Mouse (Mus musculus) limb, embryonic 14.5 days (tissue): ENCODE data around the gene Ppil6. TPM values are rescaled to one million over a fixed set of nuclear protein-coding genes. Genes with fewer than 3 reads are reported as not detected.
A peak's percentile ranks its signal among the peaks of the same experiment; 100 is the strongest.
"Not testable (repeated sequence)": the region's sequence is repeated elsewhere in the genome, so short reads cannot be mapped to it uniquely, and the experiment has no call there.

ENCODE experiments used
- ATAC-seq: fragments of 200-750 bp; cut with Nextera tagmentation; 2 replicates; pipeline ENCODE4 v1.8.0; 2017; ENCODE audit warnings: low read depth, moderate number of reproducible peaks, moderate TSS enrichment; ENCODE audit not compliant: low FRiP score
- DNase-seq: peaks from one replicate; pipeline ENCODE4 v3.0.0-alpha.2; 2015; ENCODE audit warnings: low spot score
- H3K27ac ChIP-seq: fragments of 300-500 bp; sonication (generic); replicated peaks from 2 replicates; pipeline ENCODE4 v1.5.1; 2014; ENCODE audit warnings: low read depth, mild to moderate bottlenecking, low read length, moderate library complexity, mixed read lengths
- H3K27me3 ChIP-seq: fragments of 300-500 bp; sonication (generic); 2 replicates; pipeline ENCODE4 v1.6.1; 2014; ENCODE audit warnings: low read length, mixed read lengths; ENCODE audit not compliant: control insufficient read depth, insufficient read depth
- H3K36me3 ChIP-seq: fragments of 300-500 bp; sonication (generic); 2 replicates; pipeline ENCODE4 v1.6.1; 2014; ENCODE audit warnings: mild to moderate bottlenecking, low read length, moderate library complexity, mixed read lengths; ENCODE audit not compliant: control insufficient read depth, insufficient read depth
- H3K4me1 ChIP-seq: fragments of 300-500 bp; sonication (generic); 2 replicates; pipeline ENCODE4 v1.6.1; 2014; ENCODE audit warnings: antibody characterized with exemption, low read length, mixed read lengths; ENCODE audit not compliant: control insufficient read depth, insufficient read depth
- H3K4me2 ChIP-seq: fragments of 300-500 bp; sonication (generic); replicated peaks from 2 replicates; pipeline ENCODE4 v1.6.1; 2014; ENCODE audit warnings: low read depth, mild to moderate bottlenecking, low read length, moderate library complexity; ENCODE audit not compliant: severe bottlenecking
- H3K4me3 ChIP-seq: fragments of 300-500 bp; sonication (generic); replicated peaks from 2 replicates; pipeline ENCODE4 v1.5.1; 2014; ENCODE audit warnings: low read length
- H3K9ac ChIP-seq: fragments of 300-500 bp; sonication (generic); 2 replicates; pipeline ENCODE4 v1.6.1; 2014; ENCODE audit warnings: mild to moderate bottlenecking, low read depth, low read length, moderate library complexity; ENCODE audit not compliant: severe bottlenecking
- H3K9me3 ChIP-seq: fragments of 300-500 bp; sonication (generic); 2 replicates; pipeline ENCODE4 v1.6.1; 2016; ENCODE audit warnings: low read length; ENCODE audit not compliant: control insufficient read depth
- POLR2A ChIP-seq: fragments of 200-500 bp; IDR thresholded peaks from 2 replicates; pipeline ENCODE4 v1.8.0; 2012; ENCODE audit warnings: inconsistent platforms, mild to moderate bottlenecking, moderate library complexity, borderline replicate concordance; ENCODE audit not compliant: insufficient read depth, insufficient read length; ENCODE audit errors: extremely low read depth
- WGBS: fragments of 180-500 bp; shearing (Covaris S2); extraction: QIAGEN DNeasy Blood & Tissue Kit; methylation state at CpG from one replicate; pipeline ENCODE4 v1.1.7; 2014; 5-methylcytosine and 5-hydroxymethylcytosine counted together
- polyA plus RNA-seq, 2 experiments: library from polyadenylated mRNA; depleted of rRNA in 1 of 2; stranded (reverse) in 1 of 2; unstranded in 1 of 2; fragments of >200 nt; fragmentation: Nextera tagmentation in 1 of 2; extraction: Ambion mirVana in 1 of 2; gene quantifications; 2 replicates each; pipeline versions ENCODE4 v1.2.1 to v1.2.3; 2012 to 2014

The Ppil6 gene
- polyA plus RNA-seq, 2 experiments, result 0.52 to 0.58 TPM

DNA sequence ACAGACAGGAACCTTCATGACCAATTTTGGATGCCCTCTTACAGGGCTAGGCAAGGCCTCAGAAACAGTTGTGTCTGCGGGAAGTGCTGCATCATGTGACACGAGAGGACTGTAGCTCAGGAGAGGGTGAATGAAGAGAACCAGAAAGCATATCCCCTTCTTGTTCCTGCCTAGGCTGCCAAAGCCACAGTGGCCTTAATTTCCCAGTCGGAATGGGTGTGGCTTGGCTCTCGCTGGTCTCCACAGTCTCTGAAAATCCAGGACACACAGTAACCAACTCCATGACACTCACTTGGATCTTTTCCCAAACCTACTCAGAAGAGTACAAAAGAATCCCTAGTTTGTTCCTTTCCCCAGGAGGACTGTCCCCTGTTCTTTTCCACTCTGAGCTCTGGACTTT is 10.7 kb downstream of the Ppil6 start:
- WGBS, result 59% methylated on average over 4 of the region's 4 CpGs
- ATAC-seq (no peak), DNase-seq (no peak)
- H3K9ac ChIP-seq, result no peak overlapping the region
- H3K4me3 ChIP-seq, result no peak overlapping the region
- H3K4me2 ChIP-seq, result no peak overlapping the region
- H3K4me1 ChIP-seq, result no peaks in the 10 kb centered on the region
- no peak for TF ChIP-seq POLR2A
- H3K9me3 ChIP-seq, result no peaks in the 10 kb centered on the region
- no peaks in the 10 kb centered on the region for H3K36me3 ChIP-seq
- no peaks in the 10 kb centered on the region for H3K27me3 ChIP-seq
- H3K27ac ChIP-seq, result no peak overlapping the region

DNA sequence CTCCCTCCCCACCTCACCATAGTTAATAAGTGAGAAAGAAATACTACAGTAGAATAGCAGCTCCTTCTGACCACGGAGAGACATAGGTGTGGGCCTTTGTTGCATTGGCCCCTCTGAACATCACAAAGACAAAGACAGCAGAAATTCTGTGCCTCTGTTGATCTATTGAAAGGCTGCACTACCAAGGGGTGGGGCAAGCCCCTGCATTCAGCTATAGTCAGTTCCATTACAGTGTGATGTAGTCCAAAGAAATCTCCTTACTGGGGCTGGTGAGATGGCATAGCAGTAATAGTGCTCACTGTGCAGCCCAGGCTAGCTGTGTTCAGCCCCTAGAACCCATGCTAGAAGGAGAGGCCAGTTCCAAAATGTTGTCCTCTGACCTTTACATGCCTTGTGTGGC is 14.8 kb downstream of the Ppil6 start:
- TF ChIP-seq POLR2A, result no peak
- H3K9me3 ChIP-seq, result no peaks in the 10 kb centered on the region
- ATAC-seq, result no peak
- no peak overlapping the region for H3K4me3 ChIP-seq
- H3K9ac ChIP-seq, result no peak overlapping the region
- DNase-seq, result no peak
- WGBS, result 75% methylated on average over 1 of the region's 1 CpGs
- no peaks in the 10 kb centered on the region for H3K27me3 ChIP-seq
- H3K27ac ChIP-seq, result no peak overlapping the region
- H3K36me3 ChIP-seq, result no peaks in the 10 kb centered on the region
- H3K4me2 ChIP-seq, result no peak overlapping the region
- H3K4me1 ChIP-seq, result no peaks in the 10 kb centered on the region

DNA sequence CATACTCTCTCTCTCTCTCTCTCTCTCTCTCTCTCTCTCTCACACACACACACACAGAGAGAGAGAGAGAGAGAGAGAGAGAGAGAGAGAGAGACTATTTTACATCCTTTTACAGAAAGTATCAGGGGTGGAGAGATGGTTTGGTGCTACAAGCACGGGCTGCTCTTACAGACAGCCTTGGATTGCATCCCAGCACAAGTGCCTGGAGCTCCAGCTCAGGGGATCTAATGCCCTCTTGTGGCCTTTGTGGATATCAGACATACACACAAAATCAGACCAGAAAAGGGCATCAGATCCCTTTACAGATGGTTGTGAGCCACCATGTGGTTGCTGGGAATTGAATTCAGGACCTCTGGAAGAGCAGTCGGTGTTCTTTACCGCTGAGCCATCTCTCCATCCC is 15.2 kb downstream of the Ppil6 start:
- H3K9ac ChIP-seq, ATAC-seq, H3K27ac ChIP-seq, H3K4me2 ChIP-seq, H3K4me1 ChIP-seq, H3K27me3 ChIP-seq, H3K36me3 ChIP-seq, H3K9me3 ChIP-seq, H3K4me3 ChIP-seq: not testable (repeated sequence)
- 12% methylated on average over 3 of the region's 3 CpGs for WGBS
- DNase-seq, result peak; percentile 80

DNA sequence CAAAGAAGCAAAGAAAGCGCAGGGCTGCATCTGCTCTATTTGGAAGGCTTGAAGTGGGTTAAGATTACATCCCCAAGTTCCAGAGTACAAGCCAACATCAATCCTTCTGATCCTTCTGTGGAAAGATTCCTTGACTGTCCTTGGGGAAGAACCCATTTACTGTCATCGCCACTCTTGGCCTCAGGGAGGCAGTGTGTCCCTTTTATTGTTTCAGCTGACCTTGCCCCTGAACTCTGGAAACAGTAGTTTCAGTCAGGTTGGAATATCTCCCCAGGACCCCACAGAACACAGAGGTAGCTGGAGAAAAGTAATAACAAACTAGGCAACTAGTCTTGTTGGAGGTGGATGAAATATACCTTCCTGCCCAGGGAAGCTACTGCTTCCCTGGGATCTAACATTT is 18.9 kb downstream of the Ppil6 start:
- no peaks in the 10 kb centered on the region for H3K4me1 ChIP-seq
- no peaks in the 10 kb centered on the region for H3K36me3 ChIP-seq
- TF ChIP-seq POLR2A, result no peak
- DNase-seq (no peak), ATAC-seq (no peak)
- no peak overlapping the region for H3K4me2 ChIP-seq
- WGBS, result 38% methylated on average over 2 of the region's 2 CpGs
- no peak overlapping the region for H3K9ac ChIP-seq
- H3K27me3 ChIP-seq, result no peaks in the 10 kb centered on the region
- H3K4me3 ChIP-seq, result no peak overlapping the region
- no peak overlapping the region for H3K27ac ChIP-seq
- no peaks in the 10 kb centered on the region for H3K9me3 ChIP-seq

DNA sequence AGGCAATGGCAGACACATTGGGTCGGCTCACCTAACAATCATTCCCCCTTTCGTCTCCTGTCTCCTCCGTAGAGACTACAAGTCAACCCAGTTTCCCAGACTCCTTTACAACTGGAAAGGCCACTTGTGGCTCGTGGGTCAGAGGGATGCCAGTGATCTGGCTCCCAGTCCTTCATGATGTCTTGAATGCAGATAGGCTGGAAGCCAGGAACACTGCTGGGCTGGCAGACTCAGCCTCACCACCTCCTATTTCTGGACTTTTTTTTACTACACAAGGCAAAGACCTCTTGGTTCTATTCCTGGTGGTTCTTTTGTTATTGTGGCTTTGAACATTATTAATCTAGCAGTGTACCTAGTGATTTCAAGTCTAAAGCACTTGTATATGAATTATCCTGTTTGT is 24.1 kb downstream of the Ppil6 start:
- Histone ChIP-seq H3K4me2 (no peak overlapping the region), H3K4me1 (no peaks in the 10 kb centered on the region), H3K9me3 (no peaks in the 10 kb centered on the region), H3K36me3 (no peaks in the 10 kb centered on the region), H3K9ac (no peak overlapping the region), H3K27ac (no peak overlapping the region), H3K27me3 (no peaks in the 10 kb centered on the region), H3K4me3 (no peak overlapping the region)
- 69% methylated on average over 4 of the region's 4 CpGs for WGBS
- DNase-seq, result no peak
- no peak for ATAC-seq
- no peak for TF ChIP-seq POLR2A

DNA sequence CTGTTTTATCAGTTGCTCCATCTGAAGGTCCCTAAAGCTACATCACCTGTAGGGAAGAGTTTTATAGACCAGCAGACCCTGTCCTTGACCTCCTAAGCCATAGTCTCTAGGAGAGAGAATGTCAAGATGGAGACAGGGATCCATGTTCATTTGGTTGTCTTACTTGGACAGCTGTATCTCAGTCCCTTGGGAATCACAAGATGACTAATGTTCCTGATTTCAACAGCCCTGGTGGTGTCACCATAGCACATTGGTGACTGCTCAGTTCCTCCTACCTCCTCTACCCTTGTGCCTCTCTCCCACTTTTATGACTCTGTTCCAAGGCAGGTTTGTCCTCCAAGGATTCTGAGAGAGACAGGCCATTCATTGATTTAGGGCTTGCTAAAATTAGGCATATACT is 24.7 kb downstream of the Ppil6 start:
- Histone ChIP-seq H3K4me3 (no peak overlapping the region), H3K9ac (no peak overlapping the region), H3K27me3 (no peaks in the 10 kb centered on the region), H3K9me3 (no peaks in the 10 kb centered on the region), H3K27ac (no peak overlapping the region), H3K4me2 (no peak overlapping the region), H3K36me3 (no peaks in the 10 kb centered on the region), H3K4me1 (no peaks in the 10 kb centered on the region)
- no peak for DNase-seq
- TF ChIP-seq POLR2A, result no peak
- ATAC-seq, result no peak
